Mouse (Mus musculus) forebrain, embryonic 14.5 days (tissue): ENCODE results near the gene Phf1. TPM values are rescaled to one million over a fixed set of nuclear protein-coding genes. Genes with fewer than 3 reads are reported as not detected.

Experiments
- microRNA-seq: library from miRNA; unstranded; fragments of <30 nt; microRNA quantifications from one replicate; pipeline ENCODE4, GENCODE M21; 2016
- polyA plus RNA-seq: library from polyadenylated mRNA; unstranded; fragments of >200 nt; fragmentation: Nextera tagmentation; extraction: Ambion mirVana; gene quantifications from 2 replicates; pipeline ENCODE4 v1.2.1, GENCODE M21; 2014

Phf1 gene
- polyA plus RNA-seq, 1 experiment from 2014 or later: 10.0 TPM

Small RNA genes lying within 50 kb of the gene (microRNA-seq; reads per million reads assigned to microRNA genes)
- gene Gm27775 (not detected), gene Mir3083 (1.5 reads per million, percentile 5 among the genes with 10 or more reads in this experiment), gene Mir6968 (not detected)

Other genes starting within 250 kb of the Phf1 start
- gene Crebrf, start 217.4 kb upstream of the Phf1 start, polyA plus RNA-seq: 10.0 and 12.8 TPM in 2 replicates
- gene Bnip1, start 152.0 kb upstream of the Phf1 start, polyA plus RNA-seq: 44.0 and 48.2 TPM in 2 replicates
- gene Nkx2-5, start 88.0 kb upstream of the Phf1 start, polyA plus RNA-seq: not detected in 2 replicates
- 2.4 and 3.0 TPM in 2 replicates for gene Kifc5b, start 16.0 kb upstream of the Phf1 start, polyA plus RNA-seq
- gene Cuta, start 6.5 kb downstream of the Phf1 start, polyA plus RNA-seq: 137 and 150 TPM in 2 replicates
- 4.2 and 4.9 TPM in 2 replicates for gene Syngap1, start 8.2 kb downstream of the Phf1 start, polyA plus RNA-seq
- gene Zbtb9, start 40.1 kb downstream of the Phf1 start, polyA plus RNA-seq: 9.1 and 10.0 TPM in 2 replicates
- 4.8 and 7.6 TPM in 2 replicates for gene Bak1, start 96.0 kb downstream of the Phf1 start, polyA plus RNA-seq
- 0.61 and 0.79 TPM in 2 replicates for gene Itpr3, start 124.3 kb downstream of the Phf1 start, polyA plus RNA-seq
- gene Uqcc2, start 200.9 kb downstream of the Phf1 start, polyA plus RNA-seq: 360 and 385 TPM in 2 replicates
- gene Ip6k3, start 234.7 kb downstream of the Phf1 start, polyA plus RNA-seq: 0.21 and 0.28 TPM in 2 replicates